Mouse (Mus musculus): Measurements from ENCODE around the gene Slc4a4. TPM values are rescaled to one million over a fixed set of nuclear protein-coding genes. Genes with fewer than 3 reads are reported as not detected.

Slc4a4 gene
- polyA plus RNA-seq, 1 experiment from 2014 or later: 6.2 TPM

- Histone ChIP-seq H3K4me1 (replicated peaks) (peaks cover 7% of the 10 kb centered on the region; the same call in 1 of the 2 replicates), H3K27me3 (no peaks in the 10 kb centered on the region), H3K4me3 (no peak overlapping the region), H3K9ac (no peak overlapping the region), H3K9me3 (no peaks in the 10 kb centered on the region), H3K27ac (replicated peaks) (no peak overlapping the region), H3K4me2 (no peak overlapping the region), H3K36me3 (no peaks in the 10 kb centered on the region)
- ATAC-seq (ENCODE audit: low read depth): no peak
- WGBS: 46% methylated on average over 2 of the region's 2 CpGs
Measured at GRCm38 (mm10) chr5:89149436-89150040, 262.9 kb downstream of the Slc4a4 start.

- no peak for ATAC-seq (ENCODE audit: low read depth)
- 88% methylated on average over 3 of the region's 3 CpGs for WGBS
Measured at GRCm38 (mm10) chr5:89151076-89151475, 264.5 kb downstream of the Slc4a4 start.

DNA sequence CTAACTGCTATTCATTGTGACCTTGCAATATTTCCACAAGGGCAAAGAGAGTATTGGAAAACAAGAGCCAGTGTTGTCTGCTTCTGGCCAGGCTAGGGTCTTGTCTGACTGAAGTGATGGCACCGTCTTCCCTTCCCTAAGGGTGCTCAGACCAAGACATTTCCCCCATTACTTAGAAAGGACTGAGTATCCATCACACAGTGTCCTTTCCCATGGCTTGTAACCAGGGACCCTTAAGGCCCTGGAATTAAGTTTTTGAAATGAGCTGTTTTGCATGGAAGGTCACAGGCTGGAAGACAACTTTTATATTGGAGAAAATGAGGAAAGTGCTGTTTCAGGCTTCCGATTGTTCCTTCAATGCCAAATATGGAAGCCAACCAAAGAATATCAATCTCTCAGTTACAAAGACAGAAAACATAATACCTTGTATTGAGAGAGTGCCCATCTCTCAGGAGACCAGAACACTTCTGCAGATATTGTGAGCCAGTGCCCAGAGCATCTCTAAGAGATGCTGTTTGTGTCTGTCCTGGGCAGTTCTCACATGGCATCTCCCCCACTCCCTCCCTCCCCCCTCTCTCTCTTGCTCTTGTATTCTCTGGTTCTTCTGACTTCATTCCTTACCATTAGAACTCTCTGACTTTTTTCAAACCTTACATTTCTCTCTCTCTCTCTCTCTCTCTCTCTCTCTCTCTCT lies 284.6 kb downstream of the Slc4a4 start:
- no peaks in the 10 kb centered on the region for H3K4me1 ChIP-seq (replicated peaks)
- H3K36me3 ChIP-seq: no peaks in the 10 kb centered on the region
- H3K4me3 ChIP-seq: no peak overlapping the region
- H3K9ac ChIP-seq: no peak overlapping the region
- peak; percentile 69; the same call in 1 of the 2 replicates for ATAC-seq (ENCODE audit: low read depth)
- WGBS: 80% methylated on average over 2 of the region's 2 CpGs
- H3K4me2 ChIP-seq: no peak overlapping the region
- no peak overlapping the region for H3K27ac ChIP-seq (replicated peaks)
- no peaks in the 10 kb centered on the region for H3K9me3 ChIP-seq
- H3K27me3 ChIP-seq: no peaks in the 10 kb centered on the region

More at GRCm38 (mm10) chr5:89151076-89151475, 264.5 kb downstream of the Slc4a4 start:
- Histone ChIP-seq H3K9me3 (no peaks in the 10 kb centered on the region), H3K4me1 (replicated peaks) (peaks cover 7% of the 10 kb centered on the region; the same call in 1 of the 2 replicates), H3K27ac (replicated peaks) (no peak overlapping the region), H3K36me3 (no peaks in the 10 kb centered on the region), H3K9ac (no peak overlapping the region), H3K27me3 (no peaks in the 10 kb centered on the region), H3K4me3 (no peak overlapping the region), H3K4me2 (no peak overlapping the region)

DNA sequence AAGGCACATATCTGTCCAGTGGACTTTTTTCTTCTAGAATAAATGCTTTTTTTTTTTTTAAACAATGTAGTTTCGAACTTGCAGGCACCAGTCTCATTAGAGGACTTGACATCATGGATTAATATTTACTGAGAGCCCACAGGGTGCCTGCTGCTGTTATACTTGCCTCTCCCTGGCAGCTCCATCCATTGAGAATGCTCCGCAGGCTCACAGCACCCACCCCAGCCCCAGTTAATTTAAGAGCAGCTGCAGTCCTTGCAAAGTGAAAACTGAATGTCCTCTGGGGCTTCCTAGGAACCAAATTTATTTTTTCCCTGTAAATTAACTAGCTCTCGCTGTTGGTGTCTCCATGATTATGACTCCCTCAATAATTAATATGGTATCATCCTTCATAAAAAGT lies 303.4 kb downstream of the Slc4a4 start:
- H3K4me3 ChIP-seq: no peak overlapping the region
- no peaks in the 10 kb centered on the region for H3K36me3 ChIP-seq
- ATAC-seq (ENCODE audit: low read depth): peak; percentile 87; the same call in 1 of the 2 replicates
- no peaks in the 10 kb centered on the region for H3K27me3 ChIP-seq
- WGBS: 24% methylated on average over 3 of the region's 3 CpGs
- no peak overlapping the region for H3K4me2 ChIP-seq
- no peak overlapping the region for H3K9ac ChIP-seq
- H3K4me1 ChIP-seq (replicated peaks): no peaks in the 10 kb centered on the region
- H3K27ac ChIP-seq (replicated peaks): no peak overlapping the region
- H3K9me3 ChIP-seq: no peaks in the 10 kb centered on the region

DNA sequence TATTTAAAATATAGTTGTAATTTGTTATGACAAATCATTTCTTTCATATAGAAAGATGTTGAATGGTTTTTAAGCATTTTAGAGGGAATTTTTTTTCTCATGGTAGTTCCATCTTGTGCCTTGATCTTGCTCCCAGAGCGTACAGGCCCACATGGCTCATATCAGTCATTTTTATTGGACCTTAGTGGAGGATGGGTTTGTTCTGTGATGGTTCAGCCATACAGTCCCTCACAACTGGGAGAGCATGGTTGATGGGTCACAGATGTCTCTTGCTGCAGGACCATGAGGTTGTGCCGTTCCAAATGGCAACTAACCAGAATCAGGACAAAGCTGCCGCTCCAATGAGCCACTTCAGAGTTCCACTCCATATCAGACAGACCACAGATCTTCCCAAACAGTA lies 308.0 kb downstream of the Slc4a4 start:
- no peak overlapping the region for H3K27ac ChIP-seq (replicated peaks)
- WGBS: 96% methylated on average over 3 of the region's 3 CpGs
- no peak overlapping the region for H3K9ac ChIP-seq
- H3K27me3 ChIP-seq: no peaks in the 10 kb centered on the region
- no peaks in the 10 kb centered on the region for H3K4me1 ChIP-seq (replicated peaks)
- H3K4me2 ChIP-seq: no peak overlapping the region
- no peaks in the 10 kb centered on the region for H3K9me3 ChIP-seq
- no peaks in the 10 kb centered on the region for H3K36me3 ChIP-seq
- H3K4me3 ChIP-seq: no peak overlapping the region
- ATAC-seq (ENCODE audit: low read depth): no peak

DNA sequence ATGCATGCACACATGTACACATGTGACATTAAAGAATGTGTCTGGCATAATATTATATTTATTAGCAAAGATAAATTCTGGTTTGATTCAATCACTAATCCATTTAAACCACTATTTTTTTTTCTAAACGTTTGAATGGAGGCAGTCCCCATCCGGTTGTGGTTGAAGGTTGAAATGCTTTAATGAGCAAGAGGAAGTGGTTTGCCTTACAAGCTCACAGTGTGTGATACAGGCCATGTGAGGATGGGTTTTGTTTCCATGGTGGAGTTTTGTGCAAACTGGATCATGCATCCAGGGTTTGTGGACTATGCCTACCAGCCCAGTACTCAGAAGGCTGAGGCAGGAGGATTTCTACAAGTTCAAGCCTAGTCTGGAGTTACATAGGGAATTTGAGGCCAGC lies 311.9 kb downstream of the Slc4a4 start:
- no peaks in the 10 kb centered on the region for H3K4me1 ChIP-seq (replicated peaks)
- H3K27ac ChIP-seq (replicated peaks): no peak overlapping the region
- ATAC-seq (ENCODE audit: low read depth): no peak
- no peak overlapping the region for H3K4me3 ChIP-seq
- no peaks in the 10 kb centered on the region for H3K9me3 ChIP-seq
- 79% methylated on average over 2 of the region's 2 CpGs for WGBS
- H3K27me3 ChIP-seq: no peaks in the 10 kb centered on the region
- H3K9ac ChIP-seq: no peak overlapping the region
- no peak overlapping the region for H3K4me2 ChIP-seq
- H3K36me3 ChIP-seq: no peaks in the 10 kb centered on the region

- Histone ChIP-seq H3K4me1 (replicated peaks) (no peaks in the 10 kb centered on the region), H3K4me2 (no peak overlapping the region), H3K9ac (no peak overlapping the region), H3K36me3 (no peaks in the 10 kb centered on the region), H3K4me3 (no peak overlapping the region), H3K27ac (replicated peaks) (no peak overlapping the region), H3K27me3 (no peaks in the 10 kb centered on the region), H3K9me3 (no peaks in the 10 kb centered on the region)
- 68% methylated on average over 7 of the region's 7 CpGs for WGBS
- ATAC-seq (ENCODE audit: low read depth): no peak
Measured at GRCm38 (mm10) chr5:89209973-89210703, 323.5 kb downstream of the Slc4a4 start.

GRCm38 (mm10) chr5:89211057-89211456 lies 324.4 kb downstream of the Slc4a4 start:
- no peaks in the 10 kb centered on the region for H3K4me1 ChIP-seq (replicated peaks)
- H3K27ac ChIP-seq (replicated peaks): no peak overlapping the region
- H3K4me3 ChIP-seq: no peak overlapping the region
- no peak overlapping the region for H3K4me2 ChIP-seq
- H3K9ac ChIP-seq: no peak overlapping the region
- ATAC-seq (ENCODE audit: low read depth): no peak
- WGBS: 83% methylated on average over 1 of the region's 1 CpGs
- H3K9me3 ChIP-seq: no peaks in the 10 kb centered on the region
- H3K27me3 ChIP-seq: no peaks in the 10 kb centered on the region
- no peaks in the 10 kb centered on the region for H3K36me3 ChIP-seq

GRCm38 (mm10) chr5:89218222-89218621 lies 331.6 kb downstream of the Slc4a4 start:
- no peaks in the 10 kb centered on the region for H3K4me1 ChIP-seq (replicated peaks)
- H3K9ac ChIP-seq: no peak overlapping the region
- H3K4me2 ChIP-seq: no peak overlapping the region
- H3K27me3 ChIP-seq: no peaks in the 10 kb centered on the region
- WGBS: 67% methylated on average over 8 of the region's 8 CpGs
- no peak overlapping the region for H3K4me3 ChIP-seq
- H3K9me3 ChIP-seq: no peaks in the 10 kb centered on the region
- H3K36me3 ChIP-seq: no peaks in the 10 kb centered on the region
- ATAC-seq (ENCODE audit: low read depth): no peak
- no peak overlapping the region for H3K27ac ChIP-seq (replicated peaks)

DNA sequence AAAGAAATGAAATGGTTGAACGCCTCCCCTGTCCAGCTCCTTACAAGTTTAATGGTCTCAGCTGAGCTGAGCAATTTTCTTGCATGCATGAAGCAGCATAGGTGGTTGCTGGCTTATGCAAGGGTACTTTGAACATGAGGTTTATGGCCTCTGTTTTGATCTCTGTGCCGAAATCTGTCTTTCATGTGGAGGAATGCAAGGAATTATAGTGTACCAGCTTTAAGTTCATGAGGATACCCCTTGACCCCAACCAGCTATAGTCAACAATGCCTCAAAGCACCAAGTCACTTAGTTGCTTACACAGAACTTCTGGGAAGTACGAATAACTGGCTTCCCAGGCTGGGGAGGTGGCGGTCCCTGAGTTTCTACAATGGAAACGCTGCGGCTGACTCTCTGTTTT lies 332.1 kb downstream of the Slc4a4 start:
- Histone ChIP-seq H3K36me3 (no peaks in the 10 kb centered on the region), H3K4me2 (no peak overlapping the region), H3K9ac (no peak overlapping the region), H3K27ac (replicated peaks) (no peak overlapping the region), H3K4me1 (replicated peaks) (no peaks in the 10 kb centered on the region), H3K27me3 (no peaks in the 10 kb centered on the region), H3K4me3 (no peak overlapping the region), H3K9me3 (no peaks in the 10 kb centered on the region)
- 64% methylated on average over 6 of the region's 6 CpGs for WGBS
- no peak for ATAC-seq (ENCODE audit: low read depth)

DNA sequence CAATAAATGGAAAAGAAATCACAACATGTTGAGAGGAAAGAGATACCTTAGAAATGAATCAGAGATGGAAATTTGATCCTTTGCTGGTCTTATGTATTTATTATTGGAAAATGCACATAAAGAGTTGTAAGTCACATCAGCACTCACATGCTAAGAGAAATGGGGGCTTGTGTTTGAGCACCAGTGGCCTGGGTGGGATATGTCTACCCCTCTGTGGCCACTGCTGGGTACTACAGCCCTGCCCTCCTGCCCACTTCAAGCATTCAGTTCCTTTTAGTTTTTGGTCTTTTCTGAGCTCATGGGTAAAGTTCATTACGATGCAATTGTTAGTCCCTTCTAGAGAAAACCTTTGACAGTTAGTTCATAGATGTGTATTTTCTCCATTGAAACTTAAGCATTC lies 335.0 kb downstream of the Slc4a4 start:
- Histone ChIP-seq H3K27me3 (no peaks in the 10 kb centered on the region), H3K27ac (replicated peaks) (no peak overlapping the region), H3K9ac (no peak overlapping the region), H3K4me2 (no peak overlapping the region), H3K36me3 (no peaks in the 10 kb centered on the region), H3K4me3 (no peak overlapping the region), H3K9me3 (no peaks in the 10 kb centered on the region), H3K4me1 (replicated peaks) (no peaks in the 10 kb centered on the region)
- WGBS: 49% methylated on average over 1 of the region's 1 CpGs
- ATAC-seq (ENCODE audit: low read depth): peak; percentile 67; the same call in 1 of the 2 replicates

DNA sequence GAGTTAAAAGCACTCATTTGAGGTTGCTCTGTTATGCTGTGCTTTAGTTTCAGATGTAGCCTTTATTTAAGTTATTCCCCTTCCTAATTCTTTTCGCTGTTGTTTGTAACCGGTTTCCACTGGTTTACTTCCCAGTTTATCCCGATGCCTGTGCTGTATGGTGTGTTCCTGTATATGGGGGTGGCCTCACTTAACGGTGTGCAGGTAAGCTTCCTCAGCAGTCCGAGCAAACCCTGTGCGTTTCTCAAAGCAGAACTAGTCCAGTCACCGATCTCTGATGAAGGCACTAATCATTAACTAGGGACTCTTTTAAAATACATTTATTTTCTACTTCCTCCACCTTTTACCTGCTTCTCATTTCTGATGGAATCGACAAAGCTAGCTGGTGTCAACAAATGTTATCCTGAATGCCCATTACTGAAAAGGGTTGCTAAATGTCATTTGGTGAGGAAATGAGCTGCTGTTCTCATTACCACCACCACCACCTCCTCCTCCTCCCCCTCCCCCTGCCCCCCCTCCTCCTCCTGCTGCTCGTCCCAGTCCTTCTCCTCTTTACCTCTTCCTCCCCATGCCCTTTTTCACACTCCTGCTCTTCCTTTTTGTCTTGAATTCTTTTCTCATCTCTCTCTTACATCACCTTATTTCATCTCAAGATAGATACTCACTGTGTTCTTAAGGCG lies 336.6 kb downstream of the Slc4a4 start:
- no peak for ATAC-seq (ENCODE audit: low read depth)
- no peak overlapping the region for H3K27ac ChIP-seq (replicated peaks)
- WGBS: 55% methylated on average over 10 of the region's 10 CpGs
- no peaks in the 10 kb centered on the region for H3K4me1 ChIP-seq (replicated peaks)
- H3K4me2 ChIP-seq: no peak overlapping the region
- H3K9me3 ChIP-seq: no peaks in the 10 kb centered on the region
- no peaks in the 10 kb centered on the region for H3K36me3 ChIP-seq
- H3K4me3 ChIP-seq: no peak overlapping the region
- H3K9ac ChIP-seq: no peak overlapping the region
- no peaks in the 10 kb centered on the region for H3K27me3 ChIP-seq
